29 mouse cellular contexts compared by ENCODE assay signal in genomic region chr1:152050037-152050436, GRCm38 (mm10). TPM values are rescaled to one million over a fixed set of nuclear protein-coding genes. Genes with fewer than 3 reads are reported as not detected.
DNase-seq lines count a peak whose midpoint lies in the region; ATAC-seq and TF ChIP-seq lines count a peak whose summit lies in the region.
"Had no signal": no experiment of that assay in that cellular context is flagged by ENCODE, and none has a peak within 500 bp of the region (broad histone marks: within the 10 kb centered on the region; RNA-seq: fewer than 3 reads in every experiment).

No protein-coding gene starts in this region.

- TF ChIP-seq CTCF in thymus, adult 2 months (IDR thresholded peaks at IDR 0.05; ENCODE audit: borderline replicate concordance, control insufficient read depth, extremely low read depth, insufficient read depth, low read length, poor library complexity): no peak

- peak overlapping the region; percentile 16; the same call in 1 of the 2 replicates for H3K27ac ChIP-seq in heart, embryonic 12.5 days (ENCODE audit: poor library complexity, severe bottlenecking)
- no peak overlapping the region for H3K27ac ChIP-seq in thymus, adult 2 months (ENCODE audit: control insufficient read depth, insufficient read depth, low read length)
- H3K27ac ChIP-seq in embryonic facial prominence, embryonic 10.5 days (replicated peaks): 0 out of 2 replicates have a peak overlapping the region, but pooled peaks have one; percentile 44
- H3K27ac ChIP-seq: hindbrain, embryonic 13.5 days; limb, embryonic 13.5 days; liver, embryonic 13.5 days; midbrain, embryonic 12.5 days; neural tube, embryonic 13.5 days; stomach, embryonic 15.5 days had no signal

- 29% methylated on average over 7 of the region's 7 CpGs for WGBS in heart, embryonic 12.5 days
- 61% methylated on average over 7 of the region's 7 CpGs for WGBS in thymus, adult 2 months
- 74% methylated on average over 7 of the region's 7 CpGs for WGBS in embryonic facial prominence, embryonic 10.5 days

- H3K9ac ChIP-seq in heart, embryonic 12.5 days: no peak overlapping the region
- H3K9ac ChIP-seq: hindbrain, embryonic 13.5 days; limb, embryonic 13.5 days; liver, embryonic 13.5 days; midbrain, embryonic 12.5 days; neural tube, embryonic 13.5 days; stomach, embryonic 15.5 days had no signal

- H3K27me3 ChIP-seq in heart, embryonic 12.5 days (replicated peaks): no peaks in the 10 kb centered on the region
- no peaks in the 10 kb centered on the region for H3K27me3 ChIP-seq in thymus, adult 2 months (ENCODE audit: control insufficient read depth, insufficient read depth, low read length)
- no peaks in the 10 kb centered on the region for H3K27me3 ChIP-seq in embryonic facial prominence, embryonic 10.5 days (replicated peaks; ENCODE audit: low read depth, poor library complexity, severe bottlenecking)
- H3K27me3 ChIP-seq: hindbrain, embryonic 13.5 days; limb, embryonic 13.5 days; liver, embryonic 13.5 days; midbrain, embryonic 12.5 days; neural tube, embryonic 13.5 days; stomach, embryonic 15.5 days had no signal

- H3K4me3 ChIP-seq in heart, embryonic 12.5 days: no peak overlapping the region
- H3K4me3 ChIP-seq in thymus, adult 2 months (ENCODE audit: control insufficient read depth, insufficient read depth, low read length): no peak overlapping the region
- H3K4me3 ChIP-seq in embryonic facial prominence, embryonic 10.5 days: no peak overlapping the region
- H3K4me3 ChIP-seq: hindbrain, embryonic 13.5 days; limb, embryonic 13.5 days; liver, embryonic 13.5 days; midbrain, embryonic 12.5 days; neural tube, embryonic 13.5 days; stomach, embryonic 15.5 days had no signal

- intact Hi-C loops in heart, postnatal 36 days (cut with DNase I): no loop called here

- TF ChIP-seq POLR2A in thymus, adult 2 months (IDR thresholded peaks at IDR 0.05; ENCODE audit: control insufficient read depth, extremely low read depth, insufficient read depth, low read length, poor library complexity): no peak

- H3K4me1 ChIP-seq in heart, embryonic 12.5 days (replicated peaks): peaks cover 60% of the 10 kb centered on the region
- H3K4me1 ChIP-seq in thymus, adult 2 months (replicated peaks; ENCODE audit: control insufficient read depth, insufficient read depth, low read length): peaks cover 6% of the 10 kb centered on the region; the same call in 1 of the 2 replicates
- H3K4me1 ChIP-seq in embryonic facial prominence, embryonic 10.5 days: peaks cover 28% of the 10 kb centered on the region
- H3K4me1 ChIP-seq: stomach, embryonic 15.5 days had no signal

- no peak for DNase-seq in heart, postnatal 36 days
- peak; percentile 9 for DNase-seq in thymus, adult 2 months
- DNase-seq in thymus, adult 18-20 months: no peak
- no peak for DNase-seq in embryonic facial prominence, embryonic 10.5 days (ENCODE audit: low spot score)
- DNase-seq in thymus, postnatal 25 days: peak; percentile 14
- DNase-seq in cerebellum, adult 11 months: no peak
- no peak for DNase-seq in urinary bladder, postnatal 4 days (ENCODE audit: low spot score in 2 of 2)
- DNase-seq: adrenal gland, adult 2 months; adrenal gland, postnatal 36 days; cerebellum, adult 2 months; cerebellum, postnatal 14 days; gastrocnemius, postnatal 25 days; heart, adult 11 months; kidney, adult 9 months; kidney, postnatal 14 days; liver, embryonic 13.5 days; lung, adult 18-20 months; lung, postnatal 14 days; right cerebral cortex, postnatal 14 days had no signal

- peak overlapping the region; percentile 4; the same call in 1 of the 2 replicates for H3K4me2 ChIP-seq in heart, embryonic 12.5 days
- H3K4me2 ChIP-seq: hindbrain, embryonic 13.5 days; limb, embryonic 13.5 days; liver, embryonic 13.5 days; midbrain, embryonic 12.5 days; neural tube, embryonic 13.5 days; stomach, embryonic 15.5 days had no signal

- no peaks in the 10 kb centered on the region for H3K36me3 ChIP-seq in heart, embryonic 12.5 days
- no peaks in the 10 kb centered on the region for H3K36me3 ChIP-seq in thymus, adult 2 months (ENCODE audit: control insufficient read depth, insufficient read depth, low read length)
- no peaks in the 10 kb centered on the region; the same call in 1 of the 2 replicates for H3K36me3 ChIP-seq in embryonic facial prominence, embryonic 10.5 days (replicated peaks)
- H3K36me3 ChIP-seq: hindbrain, embryonic 13.5 days; limb, embryonic 13.5 days; liver, embryonic 13.5 days; midbrain, embryonic 12.5 days; neural tube, embryonic 13.5 days; stomach, embryonic 15.5 days had no signal

- H3K9me3 ChIP-seq in heart, embryonic 12.5 days (replicated peaks): no peaks in the 10 kb centered on the region
- no peaks in the 10 kb centered on the region for H3K9me3 ChIP-seq in embryonic facial prominence, embryonic 10.5 days
- H3K9me3 ChIP-seq: hindbrain, embryonic 13.5 days; limb, embryonic 13.5 days; liver, embryonic 13.5 days; midbrain, embryonic 12.5 days; neural tube, embryonic 13.5 days; stomach, embryonic 15.5 days had no signal

- ATAC-seq in heart, embryonic 12.5 days (ENCODE audit: insufficient number of reproducible peaks, low FRiP score): no peak
- ATAC-seq: activated CD4-positive, CD25-positive, alpha-beta regulatory T cell, adult 4 months; CD4-positive, CD25-positive, alpha-beta regulatory T cell, adult 4 months; forebrain, embryonic 14.5 days; intestine, postnatal 0 days had no signal

RNA-seq across cellular contexts. Expression of gene 1700025G04Rik, which starts 39.9 kb away (rescaled TPM):
- 28.4 and 30.3 TPM in 2 replicates for polyA plus RNA-seq in heart, embryonic 12.5 days (2016; fragmentation: Nextera tagmentation; extraction: Ambion mirVana)
- 10 to 100 TPM; 41.2 to 44.2 TPM for total RNA-seq in heart, postnatal 36 days (2021)
- 4.1 and 5.0 TPM in 2 replicates for polyA plus RNA-seq in thymus, adult 2 months (2012; rRNA removed)
- polyA plus RNA-seq in embryonic facial prominence, embryonic 10.5 days (2016; fragmentation: Nextera tagmentation; extraction: Ambion mirVana): 14.7 and 15.0 TPM in 2 replicates

Comparison
In these comparisons a context has a peak if more than half of its experiments do, and no peak if none do; other contexts are left out.
1. DNase-seq: peak in thymus, adult 2 months (single experiment) and thymus, postnatal 25 days (single experiment); none in heart, postnatal 36 days (0 of 2), thymus, adult 18-20 months (0 of 2), embryonic facial prominence, embryonic 10.5 days (single experiment), cerebellum, adult 11 months (single experiment) and urinary bladder, postnatal 4 days (0 of 2).